Mouse (Mus musculus): Measurements from ENCODE around the gene Scarf2.

DNA sequence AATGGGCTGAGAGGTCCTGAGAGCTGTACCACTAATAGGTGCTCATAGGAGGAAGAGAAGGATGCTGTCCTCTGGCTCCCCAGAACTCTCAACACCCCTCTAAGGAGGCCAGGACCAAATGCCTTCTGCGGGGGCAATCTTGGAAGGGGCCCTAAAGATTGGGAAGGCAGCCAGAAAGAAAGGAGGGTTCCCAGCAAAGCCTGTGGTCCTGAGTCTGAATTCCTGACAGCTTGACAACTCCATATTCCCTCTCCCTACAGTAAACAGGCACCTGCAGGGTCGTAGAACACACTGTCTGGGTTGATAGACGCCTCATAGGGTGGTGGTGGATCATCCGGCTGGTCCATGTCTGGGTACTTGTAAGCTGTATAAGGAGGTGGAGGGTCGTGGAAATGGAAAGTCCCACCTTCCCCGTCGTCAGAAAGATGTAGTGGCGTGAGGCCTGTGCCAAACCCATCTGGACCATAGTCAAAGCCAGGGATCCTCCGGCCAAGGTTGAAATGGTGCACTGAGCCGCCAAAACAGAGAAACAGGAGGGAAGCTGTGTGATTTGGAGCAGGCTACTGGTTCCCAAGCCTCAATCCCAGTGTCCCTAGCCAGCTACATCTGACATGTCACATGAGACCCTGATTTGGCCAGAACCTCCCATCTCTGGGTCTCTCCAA is 46.8 kb downstream of the Scarf2 start:
- TF ChIP-seq CTCF (IDR thresholded peaks at IDR 0.05; ENCODE audit: borderline replicate concordance, extremely low read depth, insufficient read depth, insufficient read length) (no peak), POLR2A (IDR thresholded peaks at IDR 0.05; ENCODE audit: borderline replicate concordance, extremely low read depth, insufficient read depth, insufficient read length, poor library complexity, severe bottlenecking) (no peak)
